Mouse (Mus musculus) retina, adult 2 months (tissue): Measurements from ENCODE around the gene Wrb.
"Not testable (repeated sequence)": the region's sequence is repeated elsewhere in the genome, so short reads cannot be mapped to it uniquely, and the experiment has no call there.

Experiments
- DNase-seq: peaks from one replicate; pipeline ENCODE4 v3.0.0-alpha.2; 2012; ENCODE audit warnings: low read depth, low spot score

Wrb gene

DNA sequence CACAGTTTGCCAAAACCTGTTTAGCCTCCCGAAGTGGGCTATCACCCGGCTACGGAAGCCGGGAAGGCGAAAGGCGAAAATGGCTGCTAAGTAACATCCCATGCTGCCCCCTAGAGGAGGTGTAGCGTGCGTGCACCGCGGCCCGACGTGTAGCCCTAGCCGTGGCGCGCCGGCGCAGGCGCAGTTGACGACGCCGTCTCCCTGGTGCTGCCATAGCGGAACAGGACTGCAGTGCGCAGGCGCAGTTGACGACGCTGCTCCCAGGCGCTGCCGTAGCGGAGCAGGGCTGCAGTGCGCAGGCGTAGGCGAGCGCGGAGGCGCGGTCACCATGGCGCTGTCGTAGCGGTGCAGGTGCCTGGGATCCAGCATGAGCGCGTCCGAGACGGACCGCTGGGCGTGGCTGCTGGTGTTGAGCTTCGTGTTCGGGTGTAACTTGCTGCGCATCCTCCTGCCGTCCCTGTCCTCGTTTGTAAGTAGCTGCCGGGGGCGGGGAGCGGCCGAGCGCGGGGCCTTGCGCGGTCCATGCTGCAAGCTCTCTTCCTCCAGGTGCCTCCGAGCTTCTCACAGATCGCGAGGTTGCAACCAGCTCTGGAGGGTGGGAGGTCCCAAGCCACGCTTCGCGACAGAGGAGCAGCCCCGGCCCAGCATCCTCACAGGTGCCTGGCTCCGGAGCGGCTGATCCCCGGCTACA is at the start of gene Wrb:
Gene Wrb (plus strand): TSS at position 298 of the 691 bp plus-strand sequence.
- peak; percentile 99 for DNase-seq

DNA sequence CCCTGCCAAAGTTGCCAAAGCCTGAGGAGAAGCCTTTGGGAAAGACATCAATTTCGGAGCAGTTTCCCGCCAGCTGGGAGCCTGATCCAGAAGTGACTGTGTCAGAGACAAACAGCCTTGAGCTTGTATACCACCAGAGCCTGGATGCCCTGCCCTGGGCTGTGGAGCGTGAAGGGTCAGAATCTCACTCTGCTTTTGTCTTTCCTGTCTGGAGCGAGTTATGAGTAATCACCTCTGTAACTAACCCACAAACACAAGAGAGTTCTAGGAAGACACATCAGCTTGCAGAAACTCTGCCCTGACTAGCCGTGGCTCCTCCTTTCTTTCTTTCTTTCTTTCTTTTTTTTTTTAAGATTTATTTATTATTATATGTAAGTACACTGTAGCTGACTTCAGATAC is 49.2 kb upstream of the Wrb start:
- no peak for DNase-seq

DNA sequence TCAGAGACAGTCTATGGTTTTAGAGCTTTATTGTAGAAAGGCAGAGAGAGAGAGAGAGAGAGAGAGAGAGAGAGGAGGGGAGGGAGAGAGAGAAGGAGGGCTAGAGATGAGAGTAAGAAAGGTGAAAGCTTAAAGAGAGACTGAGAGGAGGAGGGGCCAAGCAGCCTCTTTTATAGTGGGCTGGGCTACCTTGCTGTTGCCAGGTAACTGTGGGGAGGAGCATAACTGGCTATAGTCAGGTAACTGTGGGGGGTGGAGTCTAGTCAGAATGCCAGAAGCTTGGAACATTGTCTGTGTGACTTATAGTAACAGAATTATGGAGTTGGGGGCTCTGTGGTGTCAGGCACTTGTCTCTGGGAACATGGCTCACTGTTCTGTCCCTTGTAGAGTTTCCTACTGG is 47.4 kb upstream of the Wrb start:
- DNase-seq = not testable (repeated sequence)

DNA sequence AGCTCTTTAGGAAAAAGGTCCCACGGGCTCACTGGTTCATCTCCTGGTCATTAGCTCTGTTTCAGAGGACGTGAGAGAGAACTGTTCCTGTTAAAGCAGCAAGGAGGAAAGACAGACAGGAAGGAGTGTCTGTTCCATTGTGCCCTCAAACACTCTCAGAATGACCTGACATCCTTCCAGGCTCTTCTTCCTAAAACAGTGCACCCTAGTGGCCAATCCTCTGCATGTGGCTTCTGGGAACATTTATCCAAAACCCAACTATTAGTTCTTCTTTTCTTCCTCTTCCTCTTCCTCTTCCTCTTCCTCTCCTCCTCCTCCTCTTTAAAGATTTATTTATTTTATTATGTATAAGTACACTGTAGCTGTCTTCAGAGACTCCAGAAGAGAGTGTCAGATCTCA is 42.2 kb upstream of the Wrb start:
- DNase-seq = no peak

DNA sequence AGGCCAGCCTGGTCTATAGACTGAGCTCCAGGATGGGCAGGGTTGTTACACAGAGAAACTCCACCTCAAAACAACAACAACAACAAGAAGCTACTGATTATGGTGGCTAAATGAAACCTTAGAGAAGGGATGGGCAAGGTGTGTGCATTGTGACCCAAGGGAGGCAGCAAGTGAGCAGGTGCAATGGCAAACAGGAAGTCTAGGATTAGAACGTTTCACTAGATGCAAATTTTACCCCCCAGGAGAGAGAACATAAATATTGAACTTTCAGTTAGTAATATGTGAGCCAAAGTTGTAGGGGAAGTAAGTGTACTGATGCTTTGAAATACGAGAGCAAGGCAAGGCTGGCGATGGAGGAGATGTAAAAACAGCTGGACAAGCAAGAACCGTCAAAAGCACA is 35.5 kb upstream of the Wrb start:
- DNase-seq = no peak

DNA sequence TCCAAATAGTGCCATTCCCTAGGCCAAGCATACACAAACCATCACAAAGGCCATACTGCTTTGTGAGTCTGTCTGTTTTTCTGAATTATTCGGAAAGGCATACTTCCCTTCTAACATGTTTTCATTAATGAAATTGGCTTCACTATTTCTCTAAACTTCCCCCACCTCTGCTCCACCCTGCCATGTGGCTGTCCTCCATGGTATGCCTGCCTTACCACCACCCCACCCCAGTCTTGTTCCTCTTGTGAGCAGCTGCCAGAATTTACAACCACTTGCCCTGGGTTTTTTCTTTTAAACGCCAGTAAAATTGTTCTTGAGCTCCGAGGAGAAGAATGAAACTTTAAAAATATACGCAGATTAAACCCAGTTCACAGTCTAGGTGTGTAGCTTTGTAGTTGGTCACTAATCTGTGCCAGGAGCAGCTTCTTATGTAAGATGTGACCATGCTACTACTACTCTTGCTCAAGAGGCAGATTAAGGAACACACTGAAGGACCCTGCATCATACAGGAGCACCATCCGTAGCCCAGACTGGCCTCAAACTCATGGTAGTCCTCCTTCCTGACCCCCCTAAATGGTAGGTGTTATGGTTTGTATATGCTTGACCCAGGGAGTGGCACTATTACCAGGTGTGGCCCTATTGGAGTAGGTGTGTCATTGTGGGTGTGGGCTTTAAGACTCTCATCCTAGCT is 34.4 kb upstream of the Wrb start:
- no peak for DNase-seq

DNA sequence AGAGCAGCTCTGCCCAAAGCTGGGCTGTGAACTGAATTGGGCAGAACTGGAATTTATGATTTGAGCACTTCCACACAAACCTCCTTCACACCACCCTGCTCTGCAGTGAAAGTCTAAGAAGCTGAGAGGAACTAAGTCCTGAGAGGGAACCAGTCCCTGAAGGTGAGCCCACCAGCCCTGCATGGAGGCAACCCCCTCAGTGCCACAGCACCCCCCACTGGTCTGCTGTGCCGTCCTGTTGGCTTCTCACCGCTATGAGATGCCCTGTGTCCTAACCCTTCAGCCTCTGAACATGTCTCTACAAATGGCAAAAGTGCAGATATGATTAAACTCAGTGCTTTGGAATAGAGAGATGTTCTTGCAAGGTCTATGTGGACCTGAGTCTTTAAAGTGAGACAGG is 32.4 kb upstream of the Wrb start:
- DNase-seq = no peak

DNA sequence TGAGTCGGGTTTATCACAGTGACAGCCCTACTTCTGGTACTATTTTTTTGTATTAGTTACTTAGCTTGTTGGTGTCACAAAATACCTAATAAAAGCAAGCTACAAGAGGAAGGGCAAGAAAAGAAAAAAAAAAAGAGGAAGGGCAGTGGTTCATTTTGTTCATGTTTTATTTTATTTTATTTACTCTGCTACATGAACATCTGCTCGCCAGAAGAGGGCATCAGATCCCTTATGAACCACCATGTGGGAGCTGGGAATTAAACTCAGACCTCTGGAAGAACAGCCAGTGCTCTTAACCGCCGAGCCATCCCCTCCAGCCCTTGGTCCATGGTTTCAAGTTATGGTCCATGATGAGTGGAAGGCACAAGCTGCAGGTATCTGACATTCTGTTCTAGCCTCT is 30.5 kb upstream of the Wrb start:
- no peak for DNase-seq

DNA sequence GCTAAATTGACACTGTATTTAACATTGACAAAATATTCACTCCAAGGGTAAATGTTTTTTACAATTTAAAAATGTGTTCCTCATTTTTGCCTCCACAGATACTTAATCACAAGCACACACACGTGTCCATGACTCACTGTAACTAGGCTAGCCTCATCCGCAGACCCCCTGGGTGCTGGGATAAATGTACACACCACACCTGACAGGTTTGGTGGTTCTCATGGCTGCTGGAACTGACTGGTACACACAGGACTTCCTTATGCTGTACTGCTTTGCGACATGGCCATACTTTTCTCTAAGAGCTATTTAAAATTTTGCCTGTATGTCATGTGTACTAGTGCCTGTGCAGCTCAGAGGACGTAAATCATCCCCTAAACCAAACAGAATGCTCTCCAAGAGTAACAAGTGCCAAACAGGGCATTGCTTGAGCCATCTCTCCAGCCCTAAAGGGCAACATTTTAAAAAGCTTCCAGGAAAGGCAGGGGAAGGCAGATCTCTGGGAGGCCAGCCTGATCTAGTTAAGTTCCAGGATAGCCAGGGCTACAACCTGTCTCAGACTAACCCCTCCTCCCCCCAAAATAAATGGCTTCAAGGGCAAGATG is 25.1 kb upstream of the Wrb start:
- no peak for DNase-seq

DNA sequence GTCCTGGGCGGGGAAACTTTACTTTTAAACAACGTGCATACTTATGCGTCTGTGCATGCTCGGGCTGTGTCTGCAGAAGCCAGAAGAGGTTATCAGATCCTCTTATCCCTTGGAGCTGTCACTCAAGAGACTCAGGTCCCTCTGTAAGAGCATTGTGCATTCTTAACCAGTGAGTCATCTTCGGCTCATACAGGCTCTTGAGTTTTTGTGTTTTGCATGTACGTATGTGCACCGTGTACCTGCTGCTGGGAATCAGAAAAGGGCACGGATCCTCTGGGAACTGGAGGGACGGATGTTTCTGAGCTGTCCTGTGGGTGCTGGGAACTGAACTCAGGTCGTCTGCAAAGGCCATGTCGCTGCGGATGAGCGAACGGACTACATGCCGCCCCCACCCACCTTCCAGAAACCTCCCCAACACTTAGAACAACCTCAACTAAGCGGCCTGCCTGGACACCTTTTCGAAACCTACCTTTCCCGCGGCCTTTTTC is 18.5 kb upstream of the Wrb start:
- DNase-seq = peak; percentile 77

DNA sequence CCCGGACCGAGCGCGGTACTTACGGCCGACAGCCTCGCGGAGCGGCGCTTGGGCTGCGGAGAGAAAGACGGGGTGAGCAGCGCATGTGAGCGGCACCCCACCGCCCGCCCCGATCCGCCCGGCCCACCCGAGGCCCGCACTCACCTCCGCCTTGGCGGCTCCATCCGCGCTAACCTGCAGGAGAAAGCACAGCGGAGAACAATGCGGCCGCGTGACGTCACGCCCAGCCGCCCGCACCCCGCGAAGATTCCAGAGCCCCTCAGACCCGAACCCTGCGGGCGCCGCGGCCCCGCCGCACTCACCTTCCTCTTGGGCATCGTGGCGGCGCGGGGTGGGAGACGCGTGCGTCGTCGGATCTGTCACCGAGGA is 17.9 kb upstream of the Wrb start:
- DNase-seq = no peak

DNA sequence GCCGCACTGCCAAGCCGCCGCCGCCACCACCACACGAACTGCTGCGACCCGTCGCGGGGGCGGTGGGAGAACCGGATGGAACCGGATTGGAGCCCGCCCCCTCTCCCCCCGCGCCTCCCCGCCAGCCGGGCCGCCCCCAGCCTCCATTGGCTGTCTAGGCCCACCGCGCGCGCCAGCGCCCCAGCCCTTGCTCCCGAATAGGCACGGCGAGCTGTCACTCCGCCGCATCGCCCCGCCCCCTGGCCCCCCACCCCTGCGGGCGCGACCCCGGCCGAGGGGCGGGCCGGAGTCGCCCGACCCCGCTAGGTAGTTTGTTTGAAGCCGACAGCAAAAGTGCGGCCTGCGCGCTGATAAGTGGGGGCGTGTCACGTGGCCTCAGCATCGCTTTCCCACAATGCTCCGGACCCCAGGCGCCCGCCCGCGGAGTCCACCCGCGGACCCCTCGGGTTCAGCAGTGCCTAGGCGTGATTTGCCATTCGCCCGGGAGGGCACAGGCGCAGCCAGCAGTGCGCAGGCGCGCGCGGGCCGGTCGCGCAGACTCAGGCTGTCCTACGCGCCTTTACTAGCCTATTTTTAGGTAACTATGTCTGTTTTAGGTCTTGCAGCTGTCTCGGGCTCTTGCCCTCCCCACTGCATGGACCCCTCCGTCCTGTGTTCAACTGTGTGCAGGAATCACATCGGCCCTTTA is 17.4 kb upstream of the Wrb start, which contains the start of gene Hmgn1:
Gene Hmgn1 (minus strand): TSS at position 73 of the 688 bp plus-strand sequence.
- DNase-seq = peak; percentile 87

DNA sequence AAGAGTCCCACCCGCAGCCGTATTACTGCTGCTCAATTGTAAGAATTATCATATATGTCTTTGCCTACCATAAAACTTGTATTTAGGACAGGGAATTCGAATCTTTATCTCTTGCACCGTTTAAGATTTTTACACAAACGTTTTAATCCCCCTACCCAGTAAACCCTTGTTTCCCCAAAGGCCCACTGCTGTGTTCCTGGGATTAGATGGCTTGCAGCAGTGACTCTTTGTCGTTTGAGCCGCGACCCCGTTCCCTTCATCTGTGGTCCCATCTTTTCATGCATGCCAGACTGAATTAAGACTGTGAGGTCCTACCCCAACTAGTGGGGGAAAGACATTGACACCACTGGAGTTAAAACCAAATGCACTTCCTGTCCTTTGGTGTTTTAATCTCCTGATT is 16.7 kb upstream of the Wrb start:
- DNase-seq = no peak

DNA sequence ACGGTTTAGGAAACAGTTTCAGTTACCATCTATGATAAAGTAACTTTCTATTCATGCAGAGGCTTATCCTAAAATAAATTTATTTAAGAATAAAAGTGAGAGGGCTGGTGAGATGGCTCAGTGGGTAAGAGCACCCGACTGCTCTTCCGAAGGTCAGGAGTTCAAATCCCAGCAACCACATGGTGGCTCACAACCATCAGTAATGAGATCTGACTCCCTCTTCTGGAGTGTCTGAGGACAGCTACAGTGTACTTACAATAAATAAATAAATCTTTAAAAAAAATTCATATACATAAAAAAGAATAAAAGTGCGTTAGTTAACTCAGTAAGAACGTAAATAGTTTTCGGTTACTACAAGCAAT is 478 bp upstream of the Wrb start:
- DNase-seq = not testable (repeated sequence)

DNA sequence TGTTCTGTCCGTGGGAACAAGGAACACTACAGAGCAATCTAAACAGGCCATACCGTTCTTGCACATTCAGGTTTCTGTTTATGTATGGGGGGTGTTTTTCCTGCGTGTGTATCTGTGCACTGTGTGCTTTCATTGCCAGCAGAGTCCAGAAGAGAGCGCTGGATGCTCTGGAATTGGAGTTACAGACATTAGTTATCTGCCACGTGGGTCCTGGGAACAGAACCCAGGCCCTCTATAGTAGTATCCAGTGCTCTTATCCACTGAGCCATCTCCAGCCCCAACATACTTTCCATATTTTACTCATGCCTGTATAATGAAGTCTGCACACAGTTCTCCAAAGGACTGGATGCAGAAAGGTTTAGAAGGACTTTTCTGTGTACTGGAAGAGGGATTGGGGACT is 607 bp downstream of the Wrb start:
- no peak for DNase-seq

DNA sequence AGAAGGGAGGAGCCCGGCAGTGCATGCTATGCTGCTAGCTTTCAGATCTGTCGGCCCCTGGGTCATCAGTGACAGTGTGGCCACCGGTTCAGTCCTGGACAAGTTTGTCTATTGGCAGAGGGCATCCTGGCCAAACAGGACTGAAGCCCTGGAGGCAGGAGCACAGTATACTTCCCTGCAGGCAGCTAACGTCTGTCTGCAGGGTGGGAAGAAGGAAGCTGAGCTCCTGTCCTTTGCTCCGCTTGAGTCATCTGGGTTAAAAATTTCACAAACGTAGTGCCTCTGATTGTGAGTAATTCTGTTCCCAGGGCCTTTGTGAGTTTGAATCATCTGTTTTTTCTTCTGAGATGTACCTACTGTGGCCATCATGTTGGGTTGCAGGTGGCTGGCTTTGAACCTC is 3.6 kb downstream of the Wrb start:
- DNase-seq = no peak

DNA sequence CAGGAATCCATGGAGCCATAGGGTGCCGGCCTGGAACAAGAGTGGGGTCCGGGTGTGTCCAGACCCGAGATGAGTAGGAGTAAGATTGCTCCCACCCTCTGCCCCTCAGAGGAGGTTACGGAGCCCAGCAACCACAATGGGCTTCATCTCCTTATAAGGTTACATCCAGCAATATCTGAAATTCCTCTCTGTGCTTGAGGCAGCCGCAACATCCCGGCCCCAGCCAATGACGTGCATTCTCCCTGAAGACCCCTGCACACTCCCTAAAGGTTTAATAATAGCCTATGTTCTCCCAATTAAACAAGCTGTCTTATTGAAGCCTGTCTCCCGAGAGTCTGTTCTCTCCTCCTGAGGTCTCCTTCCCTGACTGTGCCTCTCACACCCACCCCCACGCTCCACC is 4.1 kb downstream of the Wrb start:
- no peak for DNase-seq

DNA sequence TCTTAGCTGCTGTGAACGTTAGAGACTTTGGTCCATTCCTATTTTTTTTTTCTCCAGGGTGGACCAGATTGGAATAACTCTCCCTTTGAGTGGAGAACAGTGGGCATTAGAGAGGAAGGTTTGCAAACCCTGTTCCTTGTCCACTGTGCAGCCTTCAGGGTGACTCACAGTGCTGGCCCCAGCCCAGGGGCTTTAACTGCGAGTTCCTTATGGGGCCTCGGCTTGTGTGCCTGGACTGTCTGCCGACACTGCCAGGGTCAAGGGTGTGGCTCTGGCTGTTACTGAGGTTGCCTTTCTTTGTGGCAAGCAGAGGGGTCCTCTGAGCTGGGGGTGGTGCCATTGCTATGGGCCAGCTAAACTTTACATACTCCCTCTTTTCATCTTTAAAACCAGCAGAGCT is 5.8 kb downstream of the Wrb start:
- no peak for DNase-seq

DNA sequence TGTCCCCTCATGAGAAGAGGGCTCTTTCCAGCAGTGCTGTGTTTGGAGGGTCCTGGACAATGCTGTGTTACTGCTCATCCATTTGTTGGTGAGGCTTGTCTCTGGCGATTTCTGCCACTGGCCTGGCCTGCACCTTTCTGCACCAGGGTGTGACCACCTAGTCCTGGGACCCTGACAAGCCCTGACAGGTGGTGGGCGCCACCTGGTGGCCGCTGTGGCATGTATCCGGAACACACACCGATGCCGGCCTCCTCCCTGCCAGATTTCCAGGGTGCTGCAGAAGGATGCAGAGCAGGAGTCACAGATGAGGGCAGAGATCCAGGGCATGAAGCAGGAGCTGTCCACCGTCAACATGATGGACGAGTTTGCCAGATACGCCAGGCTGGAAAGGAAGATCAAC is 6.3 kb downstream of the Wrb start:
- DNase-seq = peak; percentile 39

DNA sequence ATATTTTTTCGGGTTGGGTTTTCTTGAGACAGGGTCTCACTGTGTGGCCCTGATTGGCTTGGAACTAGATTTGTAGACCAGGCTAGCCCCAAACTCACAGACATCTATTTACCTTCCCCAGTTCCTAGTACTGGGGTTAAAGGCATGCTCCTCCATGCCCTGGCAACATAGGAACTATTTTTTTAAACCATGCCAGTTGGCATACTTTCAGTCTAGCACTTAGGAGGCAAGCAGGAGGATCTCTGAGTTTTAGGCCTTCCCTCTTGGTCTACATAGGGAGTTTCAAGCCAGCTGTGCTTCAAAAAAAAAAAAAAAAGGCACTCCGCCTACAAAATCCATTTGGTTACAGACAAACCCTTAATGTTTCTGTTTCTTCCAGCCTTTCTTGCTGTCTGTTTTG is 9.3 kb downstream of the Wrb start:
- DNase-seq = no peak

DNA sequence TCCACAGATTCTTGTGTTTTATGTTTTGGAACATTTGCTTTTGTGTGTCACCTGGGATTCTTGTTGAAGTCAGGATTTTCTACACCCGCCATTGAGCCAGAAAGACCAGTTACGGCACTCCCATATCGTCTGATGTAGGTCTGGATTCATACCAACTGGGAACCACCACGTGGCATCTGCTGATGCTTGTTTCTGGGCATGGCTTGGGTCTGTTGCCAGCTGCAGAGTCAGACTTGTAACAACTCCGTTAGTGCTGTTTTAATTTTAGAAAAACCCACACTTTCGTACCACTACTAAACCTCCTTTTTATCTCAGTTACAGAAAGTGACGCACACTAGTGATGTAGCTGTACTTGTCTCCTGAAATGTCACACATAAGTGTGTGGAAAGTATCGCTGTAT is 10.8 kb downstream of the Wrb start:
- no peak for DNase-seq

DNA sequence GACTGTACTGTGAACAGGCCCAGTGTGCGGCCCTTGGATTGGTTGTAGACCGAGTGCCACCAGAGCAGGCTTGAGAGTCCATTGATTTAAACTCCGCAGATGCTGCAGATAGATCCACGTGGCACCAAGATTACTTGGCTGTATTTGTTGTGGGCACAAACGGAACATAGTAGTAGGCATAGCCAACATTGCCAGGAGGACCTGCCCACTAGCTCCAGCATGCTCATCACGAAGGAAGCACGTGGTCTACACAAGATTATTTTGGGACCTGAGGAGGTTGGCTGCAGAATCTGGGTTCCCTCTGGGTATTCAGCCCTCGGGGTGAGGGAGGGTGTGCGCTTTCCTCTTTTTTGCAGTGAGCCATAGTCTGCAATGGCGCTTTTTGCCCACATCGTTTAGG is 12.0 kb downstream of the Wrb start:
- no peak for DNase-seq
